Mouse (Mus musculus): ENCODE measurements around the gene Irf1. TPM values are rescaled to one million over a fixed set of nuclear protein-coding genes. Genes with fewer than 3 reads are reported as not detected.
A peak's percentile ranks its signal among the peaks of the same experiment; 100 is the strongest.
"Not testable (repeated sequence)": the region's sequence is repeated elsewhere in the genome, so short reads cannot be mapped to it uniquely, and the experiment has no call there.

Irf1 gene
- total RNA-seq (2014; fragmentation: Nextera tagmentation) (3.1 and 4.4 TPM in 2 replicates), total RNA-seq (2017) (39.2 and 50.6 TPM in 2 replicates)

GRCm38 (mm10) chr11:53769760-53770124 lies at the start of gene Irf1:
Irf1 (plus strand) TSS chr11:53770014.
- ATAC-seq (replicated peaks; ENCODE audit: low FRiP score, low TSS enrichment, poor library complexity, severe bottlenecking): peak; percentile 86

GRCm38 (mm10) chr11:53720715-53721114 lies 49.1 kb upstream of the Irf1 start, which contains the start of gene Il5:
Il5 (plus strand) TSS chr11:53720794.
- no peak for ATAC-seq (replicated peaks; ENCODE audit: low FRiP score, low TSS enrichment, poor library complexity, severe bottlenecking)

- no peak for ATAC-seq (replicated peaks; ENCODE audit: low FRiP score, low TSS enrichment, poor library complexity, severe bottlenecking)
Observed at GRCm38 (mm10) chr11:53731457-53731856, 38.4 kb upstream of the Irf1 start.

GRCm38 (mm10) chr11:53732244-53732643 lies 37.6 kb upstream of the Irf1 start:
- no peak for ATAC-seq (replicated peaks; ENCODE audit: low FRiP score, low TSS enrichment, poor library complexity, severe bottlenecking)

- ATAC-seq (replicated peaks; ENCODE audit: low FRiP score, low TSS enrichment, poor library complexity, severe bottlenecking): no peak
Observed at GRCm38 (mm10) chr11:53733824-53734223, 36.0 kb upstream of the Irf1 start.

GRCm38 (mm10) chr11:53734431-53734830 lies 35.4 kb upstream of the Irf1 start:
- no peak for ATAC-seq (replicated peaks; ENCODE audit: low FRiP score, low TSS enrichment, poor library complexity, severe bottlenecking)

GRCm38 (mm10) chr11:53734970-53735681 lies 34.7 kb upstream of the Irf1 start:
- no peak for ATAC-seq (replicated peaks; ENCODE audit: low FRiP score, low TSS enrichment, poor library complexity, severe bottlenecking)

GRCm38 (mm10) chr11:53735682-53736245 lies 34.0 kb upstream of the Irf1 start:
- ATAC-seq (replicated peaks; ENCODE audit: low FRiP score, low TSS enrichment, poor library complexity, severe bottlenecking): peak; percentile 85

GRCm38 (mm10) chr11:53736771-53737572 lies 32.8 kb upstream of the Irf1 start:
- peak; percentile 75 for ATAC-seq (replicated peaks; ENCODE audit: low FRiP score, low TSS enrichment, poor library complexity, severe bottlenecking)

- ATAC-seq (replicated peaks; ENCODE audit: low FRiP score, low TSS enrichment, poor library complexity, severe bottlenecking): peak; percentile 74
Observed at GRCm38 (mm10) chr11:53737573-53737946, 32.3 kb upstream of the Irf1 start.

GRCm38 (mm10) chr11:53742353-53742752 lies 27.5 kb upstream of the Irf1 start:
- no peak for ATAC-seq (replicated peaks; ENCODE audit: low FRiP score, low TSS enrichment, poor library complexity, severe bottlenecking)

GRCm38 (mm10) chr11:53745260-53745659 lies 24.6 kb upstream of the Irf1 start:
- ATAC-seq (replicated peaks; ENCODE audit: low FRiP score, low TSS enrichment, poor library complexity, severe bottlenecking): no peak

GRCm38 (mm10) chr11:53747985-53748384 lies 21.8 kb upstream of the Irf1 start:
- no peak for ATAC-seq (replicated peaks; ENCODE audit: low FRiP score, low TSS enrichment, poor library complexity, severe bottlenecking)

- no peak for ATAC-seq (replicated peaks; ENCODE audit: low FRiP score, low TSS enrichment, poor library complexity, severe bottlenecking)
Observed at GRCm38 (mm10) chr11:53748614-53749013, 21.2 kb upstream of the Irf1 start.

- no peak for ATAC-seq (replicated peaks; ENCODE audit: low FRiP score, low TSS enrichment, poor library complexity, severe bottlenecking)
Observed at GRCm38 (mm10) chr11:53749306-53749705, 20.5 kb upstream of the Irf1 start.

- no peak for ATAC-seq (replicated peaks; ENCODE audit: low FRiP score, low TSS enrichment, poor library complexity, severe bottlenecking)
Observed at GRCm38 (mm10) chr11:53749716-53750352, 20.0 kb upstream of the Irf1 start.

GRCm38 (mm10) chr11:53755011-53755595 lies 14.7 kb upstream of the Irf1 start:
- no peak for ATAC-seq (replicated peaks; ENCODE audit: low FRiP score, low TSS enrichment, poor library complexity, severe bottlenecking)

- no peak for ATAC-seq (replicated peaks; ENCODE audit: low FRiP score, low TSS enrichment, poor library complexity, severe bottlenecking)
Observed at GRCm38 (mm10) chr11:53757612-53758011, 12.2 kb upstream of the Irf1 start.

GRCm38 (mm10) chr11:53758033-53758432 lies 11.8 kb upstream of the Irf1 start:
- ATAC-seq (replicated peaks; ENCODE audit: low FRiP score, low TSS enrichment, poor library complexity, severe bottlenecking): not testable (repeated sequence)
